Mouse (Mus musculus): Measurements from ENCODE around the gene Hoxa6. TPM values are rescaled to one million over a fixed set of nuclear protein-coding genes. Genes with fewer than 3 reads are reported as not detected.
A peak's percentile ranks its signal among the peaks of the same experiment; 100 is the strongest.

Gene Hoxa6
- polyA plus RNA-seq, 1 experiment = not detected

DNA sequence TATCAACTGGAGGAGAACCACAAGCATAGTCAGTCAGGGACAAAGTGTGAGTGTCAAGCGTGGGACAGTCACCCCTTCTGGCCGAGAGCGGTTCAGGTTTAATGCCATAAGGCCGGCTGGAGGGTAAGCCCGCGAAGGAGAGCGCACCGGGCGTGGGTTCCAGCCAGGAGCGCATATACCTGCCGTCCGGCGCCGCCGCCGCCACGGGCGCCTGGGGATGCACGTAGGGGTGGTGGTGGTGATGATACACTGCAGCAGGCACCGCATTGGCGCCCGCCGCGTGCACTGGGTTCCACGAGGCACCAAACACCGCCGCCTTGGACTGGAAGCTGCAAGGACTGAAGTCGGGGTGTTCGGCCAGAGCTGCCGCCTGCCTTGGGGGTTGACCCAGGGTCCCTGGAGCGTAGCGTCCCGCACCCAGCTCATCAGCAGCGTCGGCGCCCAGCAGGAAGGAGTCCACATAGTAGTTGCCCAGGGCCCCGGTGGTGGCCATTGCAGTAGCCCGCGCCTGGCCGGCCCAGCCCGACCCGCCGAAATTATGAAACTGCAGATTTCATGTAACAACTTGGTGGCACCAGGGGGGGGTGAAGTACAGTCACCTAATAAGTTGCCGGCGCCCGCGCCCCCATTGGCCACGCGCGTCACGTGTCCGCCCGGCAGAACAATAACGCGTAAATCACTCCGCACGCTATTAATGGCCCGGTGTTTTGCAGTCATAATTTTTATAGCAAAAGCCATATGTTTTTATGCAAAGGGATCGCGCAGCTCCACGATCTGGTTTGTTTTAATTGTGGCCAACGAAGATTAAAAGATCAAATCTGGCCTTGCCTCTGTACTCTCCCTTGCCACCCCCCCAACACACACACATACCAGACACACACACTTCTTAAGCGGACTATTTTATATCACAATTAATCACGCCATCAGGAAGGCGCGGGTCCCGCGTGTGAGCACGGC, 17.4 kb upstream of the Hoxa6 start:
- H3K4me1 ChIP-seq (ENCODE audit: control insufficient read depth, insufficient read depth, low read length) = no peaks in the 10 kb centered on the region
- H3K36me3 ChIP-seq (ENCODE audit: control insufficient read depth, insufficient read depth, low read length, poor library complexity, severe bottlenecking) = no peaks in the 10 kb centered on the region
- peaks cover 62% of the 10 kb centered on the region for H3K27me3 ChIP-seq (ENCODE audit: control insufficient read depth, insufficient read depth, low read length, poor library complexity, severe bottlenecking)
- H3K9ac ChIP-seq (ENCODE audit: low read depth, poor library complexity, severe bottlenecking) = no peak overlapping the region
- TF ChIP-seq EP300 (IDR thresholded peaks at IDR 0.05; ENCODE audit: insufficient read depth, low read depth, low read length) (no peak), POLR2A (IDR thresholded peaks at IDR 0.05; ENCODE audit: insufficient read depth, low read length) (no peak), CTCF (IDR thresholded peaks at IDR 0.05; ENCODE audit: low read depth, low read length) (no peak)
- no peaks in the 10 kb centered on the region for H3K9me3 ChIP-seq (replicated peaks; ENCODE audit: control insufficient read depth, insufficient read depth, low read length, poor library complexity, severe bottlenecking)
- no peak overlapping the region for H3K27ac ChIP-seq (ENCODE audit: insufficient read depth, low read length)
- peak overlapping the region; percentile 30 for H3K4me3 ChIP-seq (ENCODE audit: low read depth, low read length)

DNA sequence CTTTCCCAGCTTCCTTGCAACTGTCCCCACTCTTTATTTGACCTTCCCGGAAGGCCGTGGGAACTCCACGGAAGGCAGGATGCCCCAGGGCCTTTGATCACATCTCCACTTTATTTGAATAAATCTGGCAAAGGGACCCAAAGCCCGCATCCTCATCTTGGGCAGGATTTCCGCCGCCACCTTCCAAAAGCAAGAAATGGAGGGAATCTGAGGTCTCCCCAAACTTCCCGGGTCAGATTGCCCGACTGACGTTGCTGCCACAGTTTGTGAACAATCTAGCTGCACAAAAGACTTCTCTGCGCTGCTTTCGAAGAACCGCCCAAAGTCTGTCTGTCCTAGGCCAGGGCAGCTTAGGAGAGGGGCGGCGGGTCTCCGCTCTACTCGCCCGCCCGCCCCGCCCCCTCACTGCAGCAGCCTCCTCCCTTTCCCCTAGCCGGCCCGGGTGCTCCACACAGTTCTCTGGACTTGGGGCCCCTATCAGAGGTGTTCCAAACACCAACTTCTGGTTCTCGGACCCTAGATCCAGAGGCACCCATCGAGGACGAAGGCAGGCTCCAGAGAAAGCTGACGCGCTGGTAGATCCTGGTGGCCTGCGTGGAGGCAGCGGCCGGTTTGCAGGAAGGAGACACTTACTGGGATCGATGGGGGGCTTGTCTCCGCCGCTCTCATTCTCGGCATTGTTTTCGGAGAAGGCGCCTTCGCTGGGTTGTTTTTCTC, 16.5 kb upstream of the Hoxa6 start:
- TF ChIP-seq EP300 (IDR thresholded peaks at IDR 0.05; ENCODE audit: insufficient read depth, low read depth, low read length) (no peak), POLR2A (IDR thresholded peaks at IDR 0.05; ENCODE audit: insufficient read depth, low read length) (no peak), CTCF (IDR thresholded peaks at IDR 0.05; ENCODE audit: low read depth, low read length) (no peak)
- Histone ChIP-seq H3K4me3 (ENCODE audit: low read depth, low read length) (peak overlapping the region; percentile 30), H3K27me3 (ENCODE audit: control insufficient read depth, insufficient read depth, low read length, poor library complexity, severe bottlenecking) (peaks cover 59% of the 10 kb centered on the region), H3K36me3 (ENCODE audit: control insufficient read depth, insufficient read depth, low read length, poor library complexity, severe bottlenecking) (no peaks in the 10 kb centered on the region), H3K4me1 (ENCODE audit: control insufficient read depth, insufficient read depth, low read length) (no peaks in the 10 kb centered on the region), H3K9ac (ENCODE audit: low read depth, poor library complexity, severe bottlenecking) (no peak overlapping the region), H3K9me3 (replicated peaks; ENCODE audit: control insufficient read depth, insufficient read depth, low read length, poor library complexity, severe bottlenecking) (no peaks in the 10 kb centered on the region), H3K27ac (ENCODE audit: insufficient read depth, low read length) (no peak overlapping the region)

DNA sequence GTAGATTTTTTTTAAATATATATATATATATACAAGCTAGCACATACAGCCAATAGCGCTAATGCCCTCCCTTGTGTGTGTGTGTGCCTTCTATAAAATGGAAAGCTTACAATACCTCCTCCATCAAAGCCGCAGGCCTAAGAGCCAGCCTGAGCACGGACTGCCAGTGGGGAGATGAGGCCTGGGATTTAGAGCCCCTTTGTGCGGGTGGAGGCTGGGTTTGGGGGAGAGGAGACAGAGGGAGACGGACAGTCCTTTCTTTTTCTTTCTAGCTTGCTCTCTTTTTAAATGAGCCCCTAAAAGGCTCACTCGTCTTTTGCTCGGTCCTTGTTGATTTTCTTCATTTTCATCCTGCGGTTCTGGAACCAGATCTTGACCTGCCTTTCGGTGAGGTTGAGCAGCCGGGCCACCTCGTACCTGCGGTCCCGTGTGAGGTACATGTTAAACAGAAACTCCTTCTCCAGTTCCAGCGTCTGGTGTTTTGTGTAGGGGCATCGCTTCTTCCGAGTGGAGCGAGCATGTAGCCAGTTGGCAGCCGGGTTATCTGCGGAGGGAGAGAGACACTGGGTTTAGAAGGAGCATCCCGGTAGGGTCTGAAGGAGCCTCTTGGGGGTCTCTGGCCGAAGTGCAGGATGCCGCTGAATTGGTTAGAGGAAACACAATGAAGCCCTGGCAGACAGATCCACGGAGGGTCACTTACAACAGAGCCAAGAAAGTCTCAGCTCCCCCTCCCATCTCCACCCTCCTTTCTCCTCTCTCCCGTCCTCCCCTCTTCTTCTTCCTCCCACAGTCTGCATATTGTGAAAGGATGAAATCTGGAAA, 15.6 kb upstream of the Hoxa6 start:
- Histone ChIP-seq H3K9me3 (replicated peaks; ENCODE audit: control insufficient read depth, insufficient read depth, low read length, poor library complexity, severe bottlenecking) (no peaks in the 10 kb centered on the region), H3K36me3 (ENCODE audit: control insufficient read depth, insufficient read depth, low read length, poor library complexity, severe bottlenecking) (no peaks in the 10 kb centered on the region), H3K9ac (ENCODE audit: low read depth, poor library complexity, severe bottlenecking) (no peak overlapping the region), H3K27me3 (ENCODE audit: control insufficient read depth, insufficient read depth, low read length, poor library complexity, severe bottlenecking) (peaks cover 59% of the 10 kb centered on the region), H3K27ac (ENCODE audit: insufficient read depth, low read length) (no peak overlapping the region), H3K4me3 (ENCODE audit: low read depth, low read length) (no peak overlapping the region), H3K4me1 (ENCODE audit: control insufficient read depth, insufficient read depth, low read length) (no peaks in the 10 kb centered on the region)
- TF ChIP-seq CTCF (IDR thresholded peaks at IDR 0.05; ENCODE audit: low read depth, low read length) (no peak), EP300 (IDR thresholded peaks at IDR 0.05; ENCODE audit: insufficient read depth, low read depth, low read length) (no peak), POLR2A (IDR thresholded peaks at IDR 0.05; ENCODE audit: insufficient read depth, low read length) (no peak)

- no peaks in the 10 kb centered on the region for H3K9me3 ChIP-seq (replicated peaks; ENCODE audit: control insufficient read depth, insufficient read depth, low read length, poor library complexity, severe bottlenecking)
- no peaks in the 10 kb centered on the region for H3K36me3 ChIP-seq (ENCODE audit: control insufficient read depth, insufficient read depth, low read length, poor library complexity, severe bottlenecking)
- H3K27me3 ChIP-seq (ENCODE audit: control insufficient read depth, insufficient read depth, low read length, poor library complexity, severe bottlenecking) = peaks cover 63% of the 10 kb centered on the region
- H3K4me1 ChIP-seq (ENCODE audit: control insufficient read depth, insufficient read depth, low read length) = no peaks in the 10 kb centered on the region
- no peak overlapping the region for H3K9ac ChIP-seq (ENCODE audit: low read depth, poor library complexity, severe bottlenecking)
- TF ChIP-seq EP300 (IDR thresholded peaks at IDR 0.05; ENCODE audit: insufficient read depth, low read depth, low read length) (no peak), POLR2A (IDR thresholded peaks at IDR 0.05; ENCODE audit: insufficient read depth, low read length) (no peak), CTCF (IDR thresholded peaks at IDR 0.05; ENCODE audit: low read depth, low read length) (no peak)
- H3K27ac ChIP-seq (ENCODE audit: insufficient read depth, low read length) = no peak overlapping the region
- no peak overlapping the region for H3K4me3 ChIP-seq (ENCODE audit: low read depth, low read length)
Measured at GRCm38 (mm10) chr6:52222729-52223128, 14.2 kb upstream of the Hoxa6 start.

- H3K36me3 ChIP-seq (ENCODE audit: control insufficient read depth, insufficient read depth, low read length, poor library complexity, severe bottlenecking) = no peaks in the 10 kb centered on the region
- no peak overlapping the region for H3K9ac ChIP-seq (ENCODE audit: low read depth, poor library complexity, severe bottlenecking)
- H3K27me3 ChIP-seq (ENCODE audit: control insufficient read depth, insufficient read depth, low read length, poor library complexity, severe bottlenecking) = peaks cover 61% of the 10 kb centered on the region
- H3K4me3 ChIP-seq (ENCODE audit: low read depth, low read length) = no peak overlapping the region
- H3K4me1 ChIP-seq (ENCODE audit: control insufficient read depth, insufficient read depth, low read length) = no peaks in the 10 kb centered on the region
- TF ChIP-seq EP300 (IDR thresholded peaks at IDR 0.05; ENCODE audit: insufficient read depth, low read depth, low read length) (no peak), CTCF (IDR thresholded peaks at IDR 0.05; ENCODE audit: low read depth, low read length) (no peak), POLR2A (IDR thresholded peaks at IDR 0.05; ENCODE audit: insufficient read depth, low read length) (no peak)
- no peak overlapping the region for H3K27ac ChIP-seq (ENCODE audit: insufficient read depth, low read length)
- no peaks in the 10 kb centered on the region for H3K9me3 ChIP-seq (replicated peaks; ENCODE audit: control insufficient read depth, insufficient read depth, low read length, poor library complexity, severe bottlenecking)
Measured at GRCm38 (mm10) chr6:52221993-52222685, 13.6 kb upstream of the Hoxa6 start.

Measured in ES-Bruce4 (cell line).